Mouse (Mus musculus) bone marrow, adult 2 months (tissue): ENCODE measurements at regions not wholly inside any gene's neighbourhood (a gene's known extent, or its start where the extent isn't known, plus 50 kb on each side); places are given as distances from the start of the nearest gene placed in this dataset.

Experiments
- CTCF ChIP-seq: fragments of 200-500 bp; IDR thresholded peaks from 2 replicates; pipeline ENCODE4 v1.5.1; 2011; ENCODE audit warnings: low read length, control low read depth; ENCODE audit not compliant: control insufficient read depth, insufficient read depth
- POLR2A ChIP-seq: fragments of 200-500 bp; IDR thresholded peaks from 2 replicates; pipeline ENCODE4 v1.6.1; 2011; ENCODE audit warnings: low read depth, mild to moderate bottlenecking, control low read depth, low read length, borderline replicate concordance; ENCODE audit not compliant: control insufficient read depth

DNA sequence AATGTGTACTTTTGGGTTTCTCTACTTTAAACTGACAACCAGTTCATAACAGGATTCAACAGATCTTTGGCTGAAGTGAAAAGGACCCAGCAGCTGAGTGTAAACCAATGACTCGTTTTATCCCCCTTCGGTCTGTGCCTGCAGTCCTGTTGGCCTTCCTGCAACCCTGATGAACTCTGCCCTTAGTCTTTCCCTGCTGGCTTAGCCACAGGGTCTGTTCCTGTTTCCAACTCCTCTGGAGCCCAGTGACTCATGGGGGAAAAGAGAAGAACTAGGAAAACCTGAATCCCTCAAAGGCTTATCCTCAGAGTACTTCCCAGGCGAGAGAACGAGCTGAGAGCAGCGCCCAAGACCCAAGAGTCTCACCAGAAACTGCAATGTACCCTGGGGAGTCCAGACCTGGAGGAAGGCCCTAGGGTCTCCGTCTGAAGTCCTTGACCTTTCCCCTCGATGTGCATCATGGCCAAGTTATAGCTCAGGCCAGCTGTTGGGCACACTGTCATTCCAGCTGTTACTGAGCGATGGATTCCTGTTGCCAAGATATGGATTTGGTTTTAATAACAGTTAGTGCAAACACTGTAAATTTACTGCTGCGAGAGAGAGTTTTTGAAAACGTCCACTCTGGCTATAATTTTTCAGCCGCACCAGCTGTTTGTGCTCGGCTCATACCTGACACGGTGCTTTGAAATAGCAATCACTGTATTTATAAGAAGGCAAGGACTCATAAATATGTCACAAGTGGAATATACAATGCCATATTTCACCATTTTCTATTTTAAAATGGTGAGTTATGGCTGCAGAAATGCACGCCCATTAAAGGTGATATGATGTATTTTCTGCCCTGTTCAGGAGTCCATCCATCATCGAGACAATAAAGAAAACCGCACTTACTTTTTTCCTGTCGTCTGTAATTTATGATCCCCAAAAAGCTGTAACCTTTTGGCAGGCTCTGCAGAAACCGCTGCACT, 63.3 kb upstream of the Zfp703 start:
- TF ChIP-seq CTCF: no peak
- no peak for TF ChIP-seq POLR2A
